Mouse (Mus musculus) 3134 (cell line): ENCODE data around the gene Pcdh7.

ENCODE experiments used
- DNase-seq: peaks from one replicate; pipeline ENCODE4 v3.0.0-alpha.2; 2011; ENCODE audit warnings: low spot score; ENCODE audit not compliant: insufficient read length; ENCODE audit errors: extremely low read depth

Gene Pcdh7

DNA sequence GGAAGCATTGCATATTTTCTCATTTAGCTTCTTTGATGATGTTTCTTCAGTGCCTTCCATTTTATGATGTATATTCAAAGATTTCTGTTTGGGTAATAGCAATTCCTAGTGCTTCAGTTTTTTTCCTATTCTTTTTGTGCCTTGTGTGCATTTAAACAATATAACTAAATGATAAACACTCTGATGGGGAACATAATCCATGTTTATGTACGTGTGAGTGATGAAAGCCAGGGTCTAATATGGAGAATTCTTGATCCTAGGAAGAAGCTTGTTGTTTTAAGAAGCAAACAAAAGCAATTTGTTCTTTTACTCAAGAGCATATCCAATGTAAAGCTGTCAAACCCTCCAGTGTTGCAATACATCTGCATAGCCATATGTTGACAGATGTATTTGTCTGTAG, 153.0 kb downstream of the Pcdh7 start:
- no peak for DNase-seq

DNA sequence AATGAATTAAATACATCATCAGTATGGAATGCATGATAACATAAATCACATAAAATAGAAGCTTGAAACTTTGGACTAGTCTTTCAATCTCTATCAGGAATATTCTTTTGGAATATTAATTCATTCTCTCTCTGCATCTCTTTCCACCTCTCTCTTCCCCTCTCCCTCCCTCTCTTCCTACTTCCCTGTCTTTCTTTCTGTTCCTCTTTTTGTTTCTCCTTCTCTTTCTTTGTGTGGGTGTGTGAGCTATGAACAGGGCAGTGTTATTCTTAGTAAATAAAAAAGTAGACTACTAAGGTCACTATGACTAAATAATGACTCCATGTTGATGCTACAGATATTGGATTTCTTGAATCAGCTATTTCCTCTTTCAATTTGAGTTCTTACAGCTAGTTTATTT, 167.2 kb downstream of the Pcdh7 start:
- no peak for DNase-seq

DNA sequence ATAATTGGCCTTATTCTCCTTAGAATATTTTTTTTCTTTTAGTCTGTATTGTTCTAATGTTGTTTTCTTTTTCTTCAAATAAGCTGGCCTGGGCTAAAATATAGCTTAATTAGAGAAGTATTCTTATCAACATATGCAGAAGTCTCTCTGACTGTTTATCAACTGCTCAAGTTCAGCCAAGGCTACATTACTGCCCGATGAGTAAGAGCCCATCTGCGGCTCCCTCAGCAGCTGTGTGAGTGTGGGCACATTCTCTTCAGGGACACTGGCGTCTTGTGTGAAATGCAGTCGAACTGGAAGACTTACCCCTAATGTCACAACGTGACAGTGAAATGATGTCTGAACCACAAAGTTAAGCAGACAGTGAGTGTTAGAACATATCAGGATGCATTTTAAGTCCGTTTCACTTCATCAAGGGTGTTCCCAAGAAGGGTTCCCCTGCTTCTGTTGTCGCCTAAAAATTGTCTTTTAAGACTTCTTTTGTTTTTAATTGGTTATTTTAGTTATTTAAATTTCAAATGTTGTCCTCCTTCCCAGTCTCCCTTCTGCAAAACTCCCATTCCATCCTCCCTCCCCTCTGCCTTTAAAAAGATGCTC, 181.3 kb downstream of the Pcdh7 start:
- DNase-seq: peak; percentile 16

DNA sequence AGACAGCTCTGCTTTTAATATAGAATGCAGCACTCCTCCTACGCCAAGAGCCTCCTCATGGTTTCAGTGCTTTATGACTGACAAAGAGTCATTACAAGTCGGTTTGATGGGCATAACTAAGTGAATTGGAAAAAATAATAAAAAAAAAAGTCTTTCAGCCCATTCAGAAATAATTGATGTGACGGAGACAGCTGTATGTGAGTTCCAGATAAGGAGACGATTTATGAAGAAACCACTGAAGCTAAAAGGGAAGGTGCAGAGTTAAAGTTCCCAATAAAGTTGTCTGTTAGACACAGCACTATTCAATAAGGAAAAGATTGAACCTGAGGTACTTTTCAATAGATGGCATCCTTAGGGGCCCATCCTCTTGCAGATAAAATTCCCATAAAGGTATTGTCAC, 189.5 kb downstream of the Pcdh7 start:
- DNase-seq: no peak

DNA sequence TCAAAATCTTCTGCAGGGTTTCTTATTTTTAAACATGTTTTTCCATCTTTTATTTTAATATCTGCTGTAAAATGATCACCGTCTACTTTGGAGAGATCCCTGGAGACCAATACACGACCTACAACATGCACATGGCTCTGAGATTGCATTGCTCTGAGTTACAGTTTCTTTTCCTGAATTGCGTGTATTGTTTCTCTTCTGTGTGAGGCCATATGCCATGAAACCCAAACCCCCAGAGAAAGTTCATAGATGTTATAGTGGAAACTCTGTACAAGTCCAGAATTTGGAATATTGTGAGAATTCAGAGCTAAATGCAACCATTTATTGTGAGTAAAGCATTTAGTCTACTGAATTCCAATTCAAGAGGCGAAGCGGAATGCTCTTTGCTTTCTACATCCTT, 203.4 kb downstream of the Pcdh7 start:
- DNase-seq: no peak

DNA sequence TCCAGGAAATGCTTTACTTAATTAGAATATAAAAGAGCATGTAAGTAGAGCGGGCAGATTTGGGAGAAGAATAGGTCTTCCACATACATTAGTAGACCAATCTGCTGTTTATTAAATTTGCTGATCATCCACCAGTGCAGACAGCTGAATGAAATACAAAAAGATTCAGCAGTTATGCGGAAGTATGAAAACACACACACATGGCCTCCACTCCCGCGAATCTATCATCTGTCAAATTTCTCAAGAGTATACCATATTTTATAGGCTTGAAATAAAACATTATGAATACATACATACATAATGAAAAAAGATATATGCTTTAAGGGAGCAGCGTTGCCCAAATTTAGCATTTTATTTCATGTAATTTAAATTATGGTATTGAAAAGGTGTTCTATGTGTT, 213.6 kb downstream of the Pcdh7 start:
- DNase-seq: no peak

DNA sequence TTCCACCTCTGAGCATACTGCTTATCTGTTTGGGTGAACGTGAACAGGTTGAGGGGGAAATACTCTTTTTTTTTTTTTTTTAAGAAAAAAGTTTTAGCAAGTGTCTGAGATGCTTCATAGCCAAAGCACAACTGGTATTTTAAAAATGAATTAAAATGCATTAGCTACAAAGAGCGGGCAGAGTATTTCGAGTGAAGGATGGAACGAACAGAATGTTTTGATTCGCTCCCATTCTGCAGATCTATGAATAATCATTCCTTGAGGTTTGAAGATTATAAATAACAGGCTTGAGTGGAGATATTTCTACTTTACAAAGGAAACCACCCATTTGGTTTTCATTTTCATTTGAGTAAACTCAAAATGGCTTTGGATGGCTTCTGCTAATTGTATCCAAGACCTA, 214.0 kb downstream of the Pcdh7 start:
- DNase-seq: no peak

DNA sequence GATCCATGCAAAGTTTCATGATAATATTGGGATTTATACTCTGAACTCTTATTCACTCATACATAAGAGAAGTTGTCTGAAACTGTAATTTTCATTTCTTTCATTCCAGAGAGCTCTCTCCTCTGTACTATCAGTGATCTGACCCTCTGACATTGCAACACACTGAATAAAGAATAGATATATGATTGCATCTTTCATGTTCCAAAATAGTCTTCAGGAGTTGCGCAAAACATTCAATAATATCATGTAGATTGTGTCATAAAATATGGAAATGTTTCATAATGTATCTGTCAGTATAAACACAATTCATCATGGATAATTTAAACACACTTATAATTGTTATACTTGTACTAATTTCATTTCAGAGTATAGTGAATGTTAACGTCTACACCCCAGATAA, 216.9 kb downstream of the Pcdh7 start:
- no peak for DNase-seq

DNA sequence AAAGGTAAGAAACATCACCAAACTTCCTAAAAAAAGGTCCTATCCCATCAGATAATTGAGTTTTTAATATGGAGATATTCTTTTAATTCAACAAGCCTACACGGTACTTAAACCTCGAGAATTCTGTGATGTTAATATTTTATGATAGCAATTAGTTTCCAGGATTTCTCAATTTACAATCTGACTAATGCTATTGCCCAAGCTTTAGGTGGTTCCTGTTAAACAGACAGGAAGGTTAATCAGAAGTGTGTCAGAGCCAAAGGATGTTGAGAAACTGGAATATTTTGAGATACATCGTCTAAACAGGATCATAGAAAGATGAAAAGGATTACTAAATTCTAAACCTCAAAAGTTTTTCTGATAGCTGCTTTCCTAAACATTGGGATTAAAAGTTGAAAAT, 222.7 kb downstream of the Pcdh7 start:
- no peak for DNase-seq

DNA sequence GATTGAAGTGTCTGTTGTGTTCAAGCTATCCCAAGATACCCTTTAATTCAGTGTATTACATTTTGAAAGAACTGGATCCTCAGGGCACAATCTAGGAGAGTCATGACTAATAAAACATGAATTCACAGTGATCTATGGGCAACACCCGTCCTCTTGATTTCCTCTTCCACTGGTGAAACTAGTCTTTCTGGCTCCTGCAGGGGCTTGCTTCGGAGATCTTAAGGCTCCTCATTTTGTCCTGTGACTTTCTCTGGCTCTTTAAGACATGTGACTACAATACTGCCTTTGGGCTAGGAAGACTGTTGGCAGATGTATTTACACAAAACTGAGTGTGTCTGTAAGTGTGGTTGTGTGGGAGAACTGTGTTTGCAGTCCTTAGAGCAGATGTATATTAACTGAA, 225.4 kb downstream of the Pcdh7 start:
- DNase-seq: no peak

DNA sequence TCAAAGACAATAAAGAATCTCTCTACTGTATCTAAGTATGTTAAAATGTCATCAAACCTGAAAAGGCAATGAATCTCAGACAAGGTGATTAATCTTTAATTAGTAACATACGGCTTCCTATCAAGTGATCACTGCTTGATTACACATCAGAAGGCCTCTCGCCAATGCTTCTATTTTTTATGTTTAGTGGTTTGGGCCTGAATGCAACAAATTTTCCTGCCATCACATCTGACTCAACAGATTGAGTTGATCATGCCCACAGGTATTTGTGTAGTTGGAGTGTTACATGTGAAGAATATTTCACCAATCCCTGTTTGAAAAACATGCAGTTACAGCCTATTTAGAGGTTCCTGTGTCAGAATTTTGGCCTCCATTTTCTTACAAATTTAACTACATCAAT, 225.8 kb downstream of the Pcdh7 start:
- no peak for DNase-seq

DNA sequence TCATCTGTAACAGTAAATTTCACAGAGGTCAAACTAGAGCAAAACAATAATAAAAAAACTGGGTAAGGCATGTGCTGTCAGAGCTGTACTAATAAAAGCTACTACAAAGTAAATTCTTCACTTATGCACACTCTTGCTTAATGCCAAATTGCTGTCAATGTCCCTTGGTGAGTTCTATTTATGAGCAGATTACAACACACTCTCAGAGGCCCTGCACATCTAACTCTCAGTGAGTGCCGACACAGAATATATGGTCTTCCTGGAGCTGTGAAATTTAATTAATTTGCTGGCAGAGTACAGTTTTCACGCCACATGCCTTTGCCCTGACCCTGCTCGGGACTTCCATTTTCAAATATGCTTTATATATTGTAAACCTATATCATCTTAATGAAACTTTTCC, 227.7 kb downstream of the Pcdh7 start:
- DNase-seq: no peak

DNA sequence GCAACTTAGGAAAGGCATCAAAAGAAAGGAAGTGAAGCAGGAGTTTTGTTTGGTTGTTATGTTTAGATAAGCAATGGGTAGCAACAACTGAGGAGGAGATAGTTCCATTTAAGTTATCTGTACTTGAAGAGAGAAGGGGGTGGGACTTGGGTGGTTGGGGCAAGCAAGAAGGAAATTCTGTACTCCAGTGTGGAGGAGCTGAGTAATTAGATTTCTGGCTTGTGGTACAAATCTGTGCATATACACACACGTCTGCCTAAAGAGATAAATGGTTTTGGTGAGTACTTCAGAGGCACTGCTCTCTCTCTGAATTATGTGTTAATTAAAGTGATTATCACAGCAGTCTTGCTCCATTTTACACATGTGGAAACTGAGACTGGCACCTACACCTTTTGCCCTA, 241.6 kb downstream of the Pcdh7 start:
- no peak for DNase-seq

DNA sequence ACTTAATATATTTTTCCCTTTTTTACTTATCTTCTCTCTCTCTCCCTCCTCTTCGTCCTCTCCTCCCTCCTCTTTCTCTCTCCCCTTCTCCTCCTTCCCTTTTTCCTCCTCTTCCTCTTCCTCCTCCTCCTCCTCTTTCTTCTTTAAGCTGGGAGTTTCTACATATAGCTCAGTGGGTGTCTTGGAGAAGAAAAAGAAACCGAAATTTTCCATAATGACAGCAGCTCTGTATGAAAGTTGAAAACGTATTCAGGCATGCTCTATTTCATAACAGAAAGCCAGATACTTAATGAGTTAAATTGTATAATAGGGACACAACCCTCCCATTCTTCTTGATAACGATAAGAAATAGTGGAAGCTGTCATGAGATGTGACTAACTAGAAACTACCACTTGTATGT, 246.0 kb downstream of the Pcdh7 start:
- DNase-seq: no peak

DNA sequence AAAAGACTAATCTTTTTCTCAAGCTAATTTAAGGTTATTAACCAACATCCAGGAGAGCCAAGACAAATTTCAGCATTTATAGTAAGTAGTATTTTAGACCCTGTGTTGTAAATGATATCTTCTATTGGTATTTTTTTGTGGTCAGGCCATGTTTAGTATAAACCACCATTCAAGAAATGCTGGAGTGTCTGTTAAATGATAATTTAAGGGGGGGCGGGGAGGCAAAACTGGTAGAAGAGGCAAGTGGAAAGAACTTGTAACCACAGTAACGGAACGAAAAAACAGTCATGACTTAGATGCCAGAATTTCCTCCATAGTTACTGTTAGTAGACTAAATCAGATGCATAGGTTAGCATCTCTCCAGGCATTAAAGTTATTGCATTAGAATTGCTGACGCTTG, 246.4 kb downstream of the Pcdh7 start:
- no peak for DNase-seq

DNA sequence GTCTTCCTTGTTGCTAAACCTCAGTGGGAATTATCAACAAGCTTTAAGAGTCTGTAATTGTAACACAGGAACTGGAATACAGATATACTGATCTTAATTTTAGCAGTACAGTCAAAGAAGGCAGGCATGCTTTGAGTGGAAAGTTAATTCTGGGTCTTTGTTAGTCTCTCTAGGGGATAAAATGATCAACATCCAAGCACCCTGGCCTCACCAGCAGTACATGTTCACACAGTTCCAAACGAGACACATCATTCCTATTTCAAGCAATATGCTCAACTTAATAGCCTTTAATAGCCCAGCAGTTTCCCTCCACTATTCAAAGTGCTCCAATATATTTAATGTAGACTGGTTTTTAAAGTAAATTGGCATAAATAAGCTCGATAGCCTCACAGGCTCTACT, 275.8 kb downstream of the Pcdh7 start:
- DNase-seq: no peak

DNA sequence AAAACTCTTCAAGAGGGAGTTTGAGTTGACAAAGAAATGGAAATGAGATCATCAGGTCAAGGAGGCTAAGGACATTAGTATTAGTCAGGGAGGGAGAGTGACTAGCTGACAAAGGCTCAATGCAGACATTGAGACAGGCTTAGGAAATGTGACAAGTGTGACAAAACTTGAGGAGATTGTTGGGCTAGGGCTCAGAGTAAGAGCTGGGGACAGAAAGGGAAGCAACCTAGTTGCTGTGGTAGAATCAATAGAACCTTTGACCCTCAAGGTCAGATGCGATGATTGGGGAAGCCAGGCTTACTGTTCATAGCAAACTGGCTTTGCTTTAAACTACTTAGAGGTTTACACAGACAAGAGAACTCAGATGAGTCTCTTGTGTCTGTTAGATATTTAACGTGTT, 303.6 kb downstream of the Pcdh7 start:
- no peak for DNase-seq

DNA sequence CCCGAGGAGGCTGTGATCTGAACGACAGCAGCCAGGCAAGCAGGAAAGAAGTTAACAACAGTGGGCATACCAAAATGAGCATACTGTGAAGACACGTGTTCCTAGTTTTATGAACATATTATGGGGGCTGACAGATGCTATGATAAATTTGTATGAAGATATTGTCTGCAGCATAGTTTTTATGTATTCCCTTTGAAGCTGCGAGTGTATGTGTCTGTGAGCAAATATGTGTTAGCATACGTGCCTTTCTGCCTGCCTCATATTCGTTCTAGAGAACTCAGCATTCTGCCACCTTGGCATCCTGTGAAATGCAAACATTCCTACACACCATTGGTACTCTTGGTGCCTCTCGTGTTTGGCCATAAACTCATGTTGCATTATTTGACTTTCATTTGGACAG, 307.4 kb downstream of the Pcdh7 start:
- DNase-seq: no peak

DNA sequence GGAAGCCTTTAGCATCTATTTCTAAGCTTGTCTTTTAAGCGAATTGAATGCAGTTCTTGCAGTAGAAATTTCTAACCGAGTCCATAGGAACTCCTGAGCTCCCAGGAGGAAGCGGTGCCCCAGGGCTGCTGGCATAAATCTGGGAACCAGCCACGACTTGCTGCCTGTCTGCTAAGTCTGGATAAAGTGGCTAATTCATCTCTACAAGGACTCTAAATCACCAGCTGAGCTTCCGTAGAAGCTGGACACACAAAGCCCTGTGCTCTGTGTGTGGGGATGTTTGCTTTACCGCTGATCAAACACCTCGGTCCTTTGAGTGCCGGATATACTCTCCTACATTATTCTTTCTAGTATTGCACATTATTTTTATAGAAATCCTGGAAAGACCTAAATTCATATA, 308.0 kb downstream of the Pcdh7 start:
- no peak for DNase-seq

DNA sequence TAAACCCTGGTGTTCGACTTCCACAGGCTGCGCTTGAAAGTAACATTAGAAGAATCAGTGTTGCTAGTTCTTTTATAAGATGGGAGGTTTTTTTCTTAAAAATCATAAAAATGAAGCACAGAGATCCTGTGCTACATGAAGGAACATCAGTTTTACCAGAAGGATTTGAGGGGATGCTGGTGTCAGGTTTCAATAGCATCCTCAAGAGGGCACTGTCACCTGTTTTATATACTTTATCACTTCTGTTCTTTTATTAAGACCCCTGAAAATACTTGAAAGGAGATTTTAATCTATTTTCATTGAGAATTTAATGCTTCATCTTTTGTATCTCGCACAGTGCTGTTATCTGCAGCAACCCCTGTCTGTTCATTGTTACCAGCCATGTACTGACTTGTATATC, 322.1 kb downstream of the Pcdh7 start:
- no peak for DNase-seq

DNA sequence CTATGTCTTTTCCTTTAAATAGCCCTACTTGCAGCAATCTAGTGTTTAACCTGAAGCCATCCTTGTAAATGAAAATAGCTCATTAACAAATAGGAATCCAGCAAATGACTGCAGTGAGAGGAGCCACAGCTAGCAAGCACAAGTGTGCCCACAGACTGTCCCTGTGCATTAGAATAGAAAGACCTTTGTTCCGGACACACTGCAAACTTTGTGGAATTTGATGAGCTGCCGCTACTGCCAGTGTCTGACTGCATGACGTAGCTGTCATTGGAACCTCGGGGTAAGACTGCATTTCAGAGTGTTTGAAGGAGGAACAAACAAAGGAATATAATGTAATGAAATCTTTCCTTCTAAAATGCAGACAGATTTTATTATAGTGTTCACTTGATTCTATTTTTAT, 326.4 kb downstream of the Pcdh7 start:
- DNase-seq: peak; percentile 7

DNA sequence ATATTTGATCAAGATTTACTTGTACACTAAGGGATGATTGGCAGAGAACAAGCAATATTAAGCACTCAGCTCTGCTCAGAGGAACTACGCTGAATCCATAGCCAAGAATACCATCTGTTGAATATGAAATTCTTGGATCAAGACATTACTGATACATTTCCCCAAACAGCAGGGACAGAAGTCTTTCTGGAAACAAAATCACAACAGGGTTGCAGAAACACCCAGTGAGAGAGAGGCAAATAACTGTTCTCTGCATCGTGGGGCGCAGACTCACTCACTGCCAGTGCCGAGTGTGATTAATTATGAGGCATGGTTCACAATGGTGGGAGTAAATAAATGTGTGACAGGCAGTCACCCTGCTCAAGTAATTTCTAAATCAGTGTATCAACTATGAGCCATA, 363.3 kb downstream of the Pcdh7 start:
- no peak for DNase-seq

DNA sequence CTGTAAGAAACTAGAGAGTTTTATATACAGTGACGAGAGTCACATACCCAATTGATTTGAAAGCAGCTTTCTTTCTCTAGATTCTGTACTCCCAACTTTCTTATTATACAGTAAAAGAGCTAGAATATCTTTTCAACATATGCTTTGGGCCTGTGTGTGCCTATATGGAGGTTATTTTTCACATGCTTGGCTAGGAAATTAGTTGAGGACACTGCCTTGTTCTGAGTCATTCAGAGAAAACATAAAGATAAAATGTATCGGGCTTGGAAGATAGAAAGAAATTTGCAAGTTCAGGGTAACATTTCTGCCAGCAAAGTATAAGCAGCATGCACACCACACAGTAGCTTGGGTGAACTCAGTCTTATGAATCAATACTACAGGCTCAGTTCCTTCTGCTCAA, 364.5 kb downstream of the Pcdh7 start:
- no peak for DNase-seq

DNA sequence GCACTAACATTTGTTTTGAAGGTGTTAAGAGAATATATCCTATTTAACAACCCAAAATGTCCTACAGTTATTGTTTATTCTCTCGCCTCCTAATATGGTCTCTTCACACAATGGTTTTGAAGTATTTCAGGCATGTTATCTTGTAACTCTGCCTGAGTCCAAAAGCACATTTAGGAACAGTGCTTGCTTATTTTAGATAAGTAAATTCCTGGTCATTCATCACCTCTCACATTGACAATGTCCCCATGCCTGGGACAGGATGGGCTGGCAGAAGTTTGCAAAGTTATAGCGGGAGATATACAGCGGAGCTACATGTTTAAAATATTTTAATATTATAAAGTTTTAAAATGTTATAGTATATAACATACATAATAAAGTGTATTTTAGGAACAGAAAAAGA, 365.3 kb downstream of the Pcdh7 start:
- no peak for DNase-seq
